Comparison of ENCODE assay signal across 15 mouse cellular contexts in genomic region chr5:52677126-52677525, GRCm38 (mm10).
"Had no signal": no experiment of that assay in that cellular context is flagged by ENCODE, and none has a peak within 500 bp of the region (broad histone marks: within the 10 kb centered on the region; RNA-seq: fewer than 3 reads in every experiment).

No protein-coding gene starts in this region.

- DNase-seq: kidney, adult 18-20 months; kidney, postnatal 10 days; kidney, postnatal 4 days; lung, adult 2 months; lung, postnatal 10 days; retina, postnatal 1 day; thymus, postnatal 36 days had no signal

- H3K4me2 ChIP-seq: intestine, embryonic 15.5 days; liver, embryonic 11.5 days; liver, embryonic 15.5 days; midbrain, embryonic 12.5 days; neural tube, embryonic 13.5 days had no signal

- H3K9me3 ChIP-seq: intestine, embryonic 15.5 days; limb, embryonic 10.5 days; liver, embryonic 15.5 days; megakaryocyte, embryonic 14.5 days; midbrain, embryonic 12.5 days; neural tube, embryonic 13.5 days had no signal

- H3K4me1 ChIP-seq: intestine, embryonic 15.5 days; liver, embryonic 15.5 days; neural tube, embryonic 13.5 days had no signal

- ATAC-seq: intestine, embryonic 15.5 days had no signal

- H3K36me3 ChIP-seq: intestine, embryonic 15.5 days; limb, embryonic 10.5 days; liver, embryonic 15.5 days; midbrain, embryonic 12.5 days; neural tube, embryonic 13.5 days had no signal

- H3K27ac ChIP-seq: intestine, embryonic 15.5 days; left cerebral cortex, adult 2 months; limb, embryonic 10.5 days; liver, embryonic 15.5 days; midbrain, embryonic 12.5 days; neural tube, embryonic 13.5 days had no signal

- H3K4me3 ChIP-seq: intestine, embryonic 15.5 days; left cerebral cortex, adult 2 months; limb, embryonic 10.5 days; liver, embryonic 15.5 days; megakaryocyte, embryonic 14.5 days; midbrain, embryonic 12.5 days; neural tube, embryonic 13.5 days had no signal

- H3K27me3 ChIP-seq: intestine, embryonic 15.5 days; midbrain, embryonic 12.5 days; neural tube, embryonic 13.5 days had no signal

- H3K9ac ChIP-seq: intestine, embryonic 15.5 days; liver, embryonic 15.5 days; midbrain, embryonic 12.5 days; neural tube, embryonic 13.5 days had no signal
